Mouse (Mus musculus) regulatory T cell (primary cell): ENCODE measurements around the gene Lefty1.

Experiments
- in situ Hi-C: fragments of 300-600 bp; cut with MboI, MseI; formaldehyde crosslinking; loops from one replicate; pipeline ENCODE4 v1.15.1; 2025; ENCODE audit warnings: high pct_unique_total_duplicates

Lefty1 gene

GRCm38 (mm10) chr1:180952808-180953207 is 18.0 kb downstream of the Lefty1 start:
- in situ Hi-C loops: no loop called here

GRCm38 (mm10) chr1:180956401-180956800 is 21.6 kb downstream of the Lefty1 start:
- in situ Hi-C loops: no loop called here

GRCm38 (mm10) chr1:180956973-180957381 is 22.2 kb downstream of the Lefty1 start:
- in situ Hi-C loops: no loop called here

- in situ Hi-C loops: no loop called here
Measured at GRCm38 (mm10) chr1:180957989-180958388, 23.2 kb downstream of the Lefty1 start.

- in situ Hi-C loops: no loop called here
Measured at GRCm38 (mm10) chr1:180958797-180959196, 24.0 kb downstream of the Lefty1 start.

GRCm38 (mm10) chr1:180965786-180966185 is 31.0 kb downstream of the Lefty1 start:
- in situ Hi-C loops: loop anchor here (5.0 kb wide), 1 partner anchor 98 kb away; no protein-coding TSS in a partner anchor

GRCm38 (mm10) chr1:180966542-180966941 is 31.7 kb downstream of the Lefty1 start:
- in situ Hi-C loops: loop anchor here (5.0 kb wide), 1 partner anchor 99 kb away; no protein-coding TSS in a partner anchor

- in situ Hi-C loops: loop anchor here (5.0 kb wide), 1 partner anchor 100 kb away; no protein-coding TSS in a partner anchor
Measured at GRCm38 (mm10) chr1:180967261-180967660, 32.4 kb downstream of the Lefty1 start.

GRCm38 (mm10) chr1:180972941-180973340 is 38.1 kb downstream of the Lefty1 start:
- in situ Hi-C loops: no loop called here

- in situ Hi-C loops: no loop called here
Measured at GRCm38 (mm10) chr1:180974126-180974746, 39.4 kb downstream of the Lefty1 start.

GRCm38 (mm10) chr1:180976110-180976679 is 41.4 kb downstream of the Lefty1 start:
- in situ Hi-C loops: loop anchor here (5.0 kb wide), 1 partner anchor 74 kb away; the partner anchor contains the start of gene Pycr2

GRCm38 (mm10) chr1:180979484-180980251 is 44.8 kb downstream of the Lefty1 start:
- in situ Hi-C loops: loop anchor here (5.0 to 10.0 kb wide), 2 partner anchors 55 to 77 kb away; partner anchors contain the start of gene Pycr2

- in situ Hi-C loops: loop anchor here (10.0 kb wide), 1 partner anchor 54 kb away; no protein-coding TSS in a partner anchor
Measured at GRCm38 (mm10) chr1:180980464-180980863, 45.6 kb downstream of the Lefty1 start.

GRCm38 (mm10) chr1:180981298-180982046 is 46.6 kb downstream of the Lefty1 start:
- in situ Hi-C loops: loop anchor here (10.0 kb wide), 1 partner anchor 53 kb away; no protein-coding TSS in a partner anchor

GRCm38 (mm10) chr1:180986701-180987100 is 51.9 kb downstream of the Lefty1 start:
- in situ Hi-C loops: loop anchor here (10.0 kb wide), 1 partner anchor 48 kb away; no protein-coding TSS in a partner anchor

- in situ Hi-C loops: loop anchor here (10.0 kb wide), 1 partner anchor 47 kb away; no protein-coding TSS in a partner anchor
Measured at GRCm38 (mm10) chr1:180987759-180988158, 52.9 kb downstream of the Lefty1 start.
